Mouse (Mus musculus): ENCODE measurements around the gene Nostrin. TPM values are rescaled to one million over a fixed set of nuclear protein-coding genes. Genes with fewer than 3 reads are reported as not detected.
A peak's percentile ranks its signal among the peaks of the same experiment; 100 is the strongest.

The Nostrin gene
- polyA plus RNA-seq, 1 experiment from 2014 or later: 1.6 TPM

- ATAC-seq (ENCODE audit: insufficient number of reproducible peaks, low FRiP score, low TSS enrichment, low read depth) (no peak), DNase-seq (ENCODE audit: low spot score) (no peak)
- Histone ChIP-seq H3K9me3 (ENCODE audit: control insufficient read depth, low read length) (no peaks in the 10 kb centered on the region), H3K4me1 (ENCODE audit: control insufficient read depth, insufficient read depth, low read length) (no peaks in the 10 kb centered on the region), H3K4me3 (ENCODE audit: low read depth, low read length) (no peak overlapping the region), H3K36me3 (ENCODE audit: control insufficient read depth, insufficient read depth, low read length) (peaks cover 11% of the 10 kb centered on the region; the same call in 1 of the 2 replicates), H3K4me2 (ENCODE audit: low read depth, severe bottlenecking) (no peak overlapping the region), H3K27me3 (ENCODE audit: control insufficient read depth, insufficient read depth, low read length) (no peaks in the 10 kb centered on the region), H3K27ac (replicated peaks; ENCODE audit: low read depth, low read length) (no peak overlapping the region), H3K9ac (ENCODE audit: low read length) (no peak overlapping the region)
- WGBS: 88% methylated on average over 5 of the region's 5 CpGs
These were observed 55.5 kb downstream of the Nostrin start for GRCm38 (mm10) chr2:69191059-69191458.

- Histone ChIP-seq H3K9ac (ENCODE audit: low read length) (no peak overlapping the region), H3K4me3 (ENCODE audit: low read depth, low read length) (no peak overlapping the region), H3K27me3 (ENCODE audit: control insufficient read depth, insufficient read depth, low read length) (no peaks in the 10 kb centered on the region), H3K4me2 (ENCODE audit: low read depth, severe bottlenecking) (no peak overlapping the region), H3K27ac (replicated peaks; ENCODE audit: low read depth, low read length) (no peak overlapping the region), H3K9me3 (ENCODE audit: control insufficient read depth, low read length) (no peaks in the 10 kb centered on the region), H3K36me3 (ENCODE audit: control insufficient read depth, insufficient read depth, low read length) (peaks cover 14% of the 10 kb centered on the region; the same call in 1 of the 2 replicates), H3K4me1 (ENCODE audit: control insufficient read depth, insufficient read depth, low read length) (no peaks in the 10 kb centered on the region)
- WGBS: 82% methylated on average over 5 of the region's 5 CpGs
- no peak for ATAC-seq (ENCODE audit: insufficient number of reproducible peaks, low FRiP score, low TSS enrichment, low read depth)
- DNase-seq (ENCODE audit: low spot score): no peak
These were observed 58.0 kb downstream of the Nostrin start for GRCm38 (mm10) chr2:69193555-69193954.

- ATAC-seq (ENCODE audit: insufficient number of reproducible peaks, low FRiP score, low TSS enrichment, low read depth): no peak
- peak; percentile 26 for DNase-seq (ENCODE audit: low spot score)
- WGBS: 26% methylated on average over 6 of the region's 6 CpGs
- Histone ChIP-seq H3K4me2 (ENCODE audit: low read depth, severe bottlenecking) (peak overlapping the region; percentile 57), H3K9me3 (ENCODE audit: control insufficient read depth, low read length) (no peaks in the 10 kb centered on the region), H3K4me3 (ENCODE audit: low read depth, low read length) (peak overlapping the region; percentile 70), H3K36me3 (ENCODE audit: control insufficient read depth, insufficient read depth, low read length) (peaks cover 10% of the 10 kb centered on the region), H3K27me3 (ENCODE audit: control insufficient read depth, insufficient read depth, low read length) (no peaks in the 10 kb centered on the region), H3K27ac (replicated peaks; ENCODE audit: low read depth, low read length) (no peak overlapping the region), H3K9ac (ENCODE audit: low read length) (peak overlapping the region; percentile 78), H3K4me1 (ENCODE audit: control insufficient read depth, insufficient read depth, low read length) (no peaks in the 10 kb centered on the region; the same call in 1 of the 2 replicates)
These were observed 69.6 kb downstream of the Nostrin start for GRCm38 (mm10) chr2:69205185-69205584.

DNA sequence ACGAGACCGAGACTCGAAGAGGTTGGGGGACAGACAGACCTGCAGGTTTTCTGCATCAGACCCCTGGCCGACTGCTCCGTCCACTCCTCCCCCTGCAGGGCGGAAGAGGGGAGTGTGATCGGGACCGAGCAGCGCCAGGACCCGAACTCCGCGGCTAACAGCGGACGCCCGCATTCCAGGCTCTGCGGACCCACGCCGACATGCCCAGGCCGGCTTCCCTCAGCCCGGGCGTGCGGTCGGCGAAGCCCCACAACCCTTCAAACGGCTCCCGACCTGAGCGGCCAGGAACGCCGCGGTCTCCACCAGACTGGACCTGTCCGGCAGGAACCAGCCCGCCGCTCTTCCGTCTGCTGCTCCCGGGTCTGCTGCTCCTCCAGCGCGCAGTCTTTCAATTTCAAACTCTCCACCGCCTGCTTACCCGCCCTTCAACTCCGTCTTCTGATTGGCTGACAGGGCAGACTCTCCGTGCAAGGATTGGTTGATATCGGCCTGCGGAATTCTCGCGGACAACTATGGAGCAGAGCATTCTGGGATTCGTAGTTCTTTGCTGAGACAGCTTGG lies 70.3 kb downstream of the Nostrin start, which contains the start of gene Spc25:
Gene Spc25, minus strand, starts transcription at position 404 of the 561 bp plus-strand sequence.
- WGBS: under 1% methylated on average over 46 of the region's 46 CpGs
- H3K9ac ChIP-seq (ENCODE audit: low read length): peak within 1 kb of the TSS; percentile 78
- H3K4me2 ChIP-seq (ENCODE audit: low read depth, severe bottlenecking): peak within 1 kb of the TSS; percentile 57
- H3K4me1 ChIP-seq (ENCODE audit: control insufficient read depth, insufficient read depth, low read length): no peaks in the 10 kb centered on the region; the same call in 1 of the 2 replicates
- peak within 1 kb of the TSS; percentile 70 for H3K4me3 ChIP-seq (ENCODE audit: low read depth, low read length)
- H3K27ac ChIP-seq (replicated peaks; ENCODE audit: low read depth, low read length): peak within 1 kb of the TSS; percentile 49; the same call in 1 of the 2 replicates
- ATAC-seq (ENCODE audit: insufficient number of reproducible peaks, low FRiP score, low TSS enrichment, low read depth): peak; percentile 98
- peaks cover 10% of the 10 kb centered on the region for H3K36me3 ChIP-seq (ENCODE audit: control insufficient read depth, insufficient read depth, low read length)
- peak; percentile 91 for DNase-seq (ENCODE audit: low spot score)
- H3K9me3 ChIP-seq (ENCODE audit: control insufficient read depth, low read length): no peaks in the 10 kb centered on the region
- H3K27me3 ChIP-seq (ENCODE audit: control insufficient read depth, insufficient read depth, low read length): no peaks in the 10 kb centered on the region

GRCm38 (mm10) chr2:69206523-69206922 lies 70.9 kb downstream of the Nostrin start:
- Histone ChIP-seq H3K27me3 (ENCODE audit: control insufficient read depth, insufficient read depth, low read length) (no peaks in the 10 kb centered on the region), H3K9me3 (ENCODE audit: control insufficient read depth, low read length) (no peaks in the 10 kb centered on the region), H3K4me3 (ENCODE audit: low read depth, low read length) (peak overlapping the region; percentile 5; the same call in 1 of the 2 replicates), H3K9ac (ENCODE audit: low read length) (no peak overlapping the region), H3K36me3 (ENCODE audit: control insufficient read depth, insufficient read depth, low read length) (peaks cover 7% of the 10 kb centered on the region), H3K4me1 (ENCODE audit: control insufficient read depth, insufficient read depth, low read length) (no peaks in the 10 kb centered on the region; the same call in 1 of the 2 replicates), H3K27ac (replicated peaks; ENCODE audit: low read depth, low read length) (no peak overlapping the region), H3K4me2 (ENCODE audit: low read depth, severe bottlenecking) (peak overlapping the region; percentile 33)
- 22% methylated on average over 7 of the region's 7 CpGs for WGBS
- DNase-seq (ENCODE audit: low spot score) (no peak), ATAC-seq (ENCODE audit: insufficient number of reproducible peaks, low FRiP score, low TSS enrichment, low read depth) (0 out of 2 replicates have a peak, but pooled peaks have one; percentile 27)

DNA sequence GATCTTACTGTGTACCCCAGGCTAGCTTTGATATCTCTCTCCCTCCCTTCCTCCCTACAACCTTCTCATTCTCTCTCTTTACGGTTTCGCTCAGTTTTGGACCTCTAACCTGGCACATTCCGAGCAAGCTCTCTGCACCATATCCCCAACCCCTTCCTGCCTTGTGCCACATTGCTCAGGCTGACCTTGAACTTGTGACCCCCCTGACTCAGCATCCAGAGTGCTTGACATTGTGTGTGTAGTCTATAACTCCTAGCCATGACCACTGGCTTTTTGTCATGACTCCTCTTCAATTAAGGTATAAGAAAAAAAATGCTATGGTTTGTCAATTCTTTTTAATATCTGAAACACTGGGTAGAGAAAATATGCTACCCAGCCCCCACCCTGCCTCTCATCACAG lies 74.1 kb downstream of the Nostrin start:
- ATAC-seq (ENCODE audit: insufficient number of reproducible peaks, low FRiP score, low TSS enrichment, low read depth): no peak
- no peaks in the 10 kb centered on the region for H3K27me3 ChIP-seq (ENCODE audit: control insufficient read depth, insufficient read depth, low read length)

GRCm38 (mm10) chr2:69210773-69211172 lies 75.2 kb downstream of the Nostrin start, which contains the start of gene G6pc2:
Gene G6pc2, plus strand, starts transcription at chr2:69211073.
- H3K4me3 ChIP-seq (ENCODE audit: low read depth, low read length): no peak within 1 kb of the TSS
- no peaks in the 10 kb centered on the region for H3K9me3 ChIP-seq (ENCODE audit: control insufficient read depth, low read length)
- no peak within 1 kb of the TSS for H3K4me2 ChIP-seq (ENCODE audit: low read depth, severe bottlenecking)
- H3K27ac ChIP-seq (replicated peaks; ENCODE audit: low read depth, low read length): no peak within 1 kb of the TSS
- DNase-seq (ENCODE audit: low spot score): no peak
- no peaks in the 10 kb centered on the region for H3K36me3 ChIP-seq (ENCODE audit: control insufficient read depth, insufficient read depth, low read length)
- no peaks in the 10 kb centered on the region for H3K4me1 ChIP-seq (ENCODE audit: control insufficient read depth, insufficient read depth, low read length)
- 79% methylated on average over 7 of the region's 7 CpGs for WGBS
- H3K27me3 ChIP-seq (ENCODE audit: control insufficient read depth, insufficient read depth, low read length): no peaks in the 10 kb centered on the region
- no peak for ATAC-seq (ENCODE audit: insufficient number of reproducible peaks, low FRiP score, low TSS enrichment, low read depth)
- no peak within 1 kb of the TSS for H3K9ac ChIP-seq (ENCODE audit: low read length)

More for the DNA sequence above, 74.1 kb downstream of the Nostrin start:
- Histone ChIP-seq H3K4me1 (ENCODE audit: control insufficient read depth, insufficient read depth, low read length) (no peaks in the 10 kb centered on the region; the same call in 1 of the 2 replicates), H3K36me3 (ENCODE audit: control insufficient read depth, insufficient read depth, low read length) (no peaks in the 10 kb centered on the region), H3K4me3 (ENCODE audit: low read depth, low read length) (no peak overlapping the region), H3K9me3 (ENCODE audit: control insufficient read depth, low read length) (no peaks in the 10 kb centered on the region), H3K27ac (replicated peaks; ENCODE audit: low read depth, low read length) (no peak overlapping the region), H3K9ac (ENCODE audit: low read length) (no peak overlapping the region), H3K4me2 (ENCODE audit: low read depth, severe bottlenecking) (no peak overlapping the region)
- 85% methylated on average over 3 of the region's 3 CpGs for WGBS
- no peak for DNase-seq (ENCODE audit: low spot score)

- Histone ChIP-seq H3K36me3 (ENCODE audit: control insufficient read depth, insufficient read depth, low read length) (no peaks in the 10 kb centered on the region), H3K27ac (replicated peaks; ENCODE audit: low read depth, low read length) (no peak overlapping the region), H3K4me2 (ENCODE audit: low read depth, severe bottlenecking) (no peak overlapping the region), H3K27me3 (ENCODE audit: control insufficient read depth, insufficient read depth, low read length) (no peaks in the 10 kb centered on the region), H3K4me3 (ENCODE audit: low read depth, low read length) (no peak overlapping the region), H3K4me1 (ENCODE audit: control insufficient read depth, insufficient read depth, low read length) (no peaks in the 10 kb centered on the region), H3K9ac (ENCODE audit: low read length) (no peak overlapping the region), H3K9me3 (ENCODE audit: control insufficient read depth, low read length) (no peaks in the 10 kb centered on the region)
- ATAC-seq (ENCODE audit: insufficient number of reproducible peaks, low FRiP score, low TSS enrichment, low read depth) (no peak), DNase-seq (ENCODE audit: low spot score) (no peak)
- 72% methylated on average over 10 of the region's 10 CpGs for WGBS
These were observed 77.1 kb downstream of the Nostrin start for GRCm38 (mm10) chr2:69212652-69213051.

Data from limb, embryonic 11.5 days (tissue).